Mouse (Mus musculus): ENCODE data around the gene Magi1.

DNA sequence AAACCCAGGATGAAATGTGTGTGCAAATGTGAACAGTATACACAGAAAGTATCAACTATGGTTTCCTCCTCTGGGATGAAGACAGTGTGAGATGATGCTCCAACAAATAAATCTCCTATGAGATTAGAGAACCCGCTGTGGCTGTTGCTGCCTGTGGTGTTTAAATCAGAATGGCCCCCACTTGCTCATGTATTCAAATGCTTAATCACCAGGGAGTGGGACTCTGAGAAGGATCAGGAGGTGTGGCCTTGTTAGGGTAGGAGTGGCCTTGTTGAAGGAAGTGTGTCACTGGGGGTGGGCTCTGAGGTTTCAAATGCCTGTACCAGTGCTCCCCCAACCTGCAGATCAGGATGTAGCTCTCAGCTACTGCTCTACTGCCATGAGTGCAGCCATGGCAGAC, 410.2 kb downstream of the Magi1 start:
- TF ChIP-seq CTCF (IDR thresholded peaks at IDR 0.05; ENCODE audit: borderline replicate concordance, insufficient read depth, low read length) (no peak), POLR2A (IDR thresholded peaks at IDR 0.05; ENCODE audit: low read depth, low read length) (no peak)
